Mouse (Mus musculus): ENCODE measurements around the gene Dip2b. TPM values are rescaled to one million over a fixed set of nuclear protein-coding genes. Genes with fewer than 3 reads are reported as not detected.

Gene Dip2b
- polyA plus RNA-seq, 1 experiment from 2014 or later: 20.7 TPM

- Histone ChIP-seq H3K9me3 (ENCODE audit: control insufficient read depth, low read length) (no peaks in the 10 kb centered on the region), H3K27ac (ENCODE audit: low read depth, low read length) (no peak overlapping the region), H3K4me2 (replicated peaks; ENCODE audit: low read depth, low read length) (no peak overlapping the region), H3K9ac (ENCODE audit: low read depth, low read length) (no peak overlapping the region), H3K36me3 (ENCODE audit: control insufficient read depth, insufficient read depth, low read length) (peaks cover 4% of the 10 kb centered on the region; the same call in 1 of the 2 replicates), H3K4me1 (ENCODE audit: control insufficient read depth, insufficient read depth, low read length) (0 out of 2 replicates have a peak, but pooled peaks cover 8% of the 10 kb centered on the region), H3K27me3 (ENCODE audit: control insufficient read depth, insufficient read depth, low read length) (no peaks in the 10 kb centered on the region), H3K4me3 (ENCODE audit: low read length) (no peak overlapping the region)
- whole genome bisulfite sequencing: 58% methylated on average over 5 of the region's 5 CpGs
- no peak for ATAC-seq (ENCODE audit: low FRiP score, low TSS enrichment)
Measured at GRCm38 (mm10) chr15:100123867-100124266, 85.4 kb downstream of the Dip2b start.

GRCm38 (mm10) chr15:100125245-100125644 is 86.8 kb downstream of the Dip2b start:
- Histone ChIP-seq H3K27ac (ENCODE audit: low read depth, low read length) (no peak overlapping the region), H3K4me3 (ENCODE audit: low read length) (no peak overlapping the region), H3K4me2 (replicated peaks; ENCODE audit: low read depth, low read length) (no peak overlapping the region), H3K9me3 (ENCODE audit: control insufficient read depth, low read length) (no peaks in the 10 kb centered on the region), H3K27me3 (ENCODE audit: control insufficient read depth, insufficient read depth, low read length) (no peaks in the 10 kb centered on the region), H3K9ac (ENCODE audit: low read depth, low read length) (no peak overlapping the region), H3K36me3 (ENCODE audit: control insufficient read depth, insufficient read depth, low read length) (peaks cover 4% of the 10 kb centered on the region; the same call in 1 of the 2 replicates), H3K4me1 (ENCODE audit: control insufficient read depth, insufficient read depth, low read length) (0 out of 2 replicates have a peak, but pooled peaks cover 8% of the 10 kb centered on the region)
- no peak for ATAC-seq (ENCODE audit: low FRiP score, low TSS enrichment)
- WGBS: 81% methylated on average over 6 of the region's 6 CpGs

GRCm38 (mm10) chr15:100126456-100127107 is 88.1 kb downstream of the Dip2b start:
- no peaks in the 10 kb centered on the region for H3K27me3 ChIP-seq (ENCODE audit: control insufficient read depth, insufficient read depth, low read length)
- 19% methylated on average over 11 of the region's 11 CpGs for WGBS

GRCm38 (mm10) chr15:100129151-100129790 is 90.8 kb downstream of the Dip2b start:
- no peak overlapping the region for H3K9ac ChIP-seq (ENCODE audit: low read depth, low read length)
- no peak for ATAC-seq (ENCODE audit: low FRiP score, low TSS enrichment)
- WGBS: 61% methylated on average over 7 of the region's 7 CpGs
- H3K4me2 ChIP-seq (replicated peaks; ENCODE audit: low read depth, low read length): no peak overlapping the region
- no peak overlapping the region for H3K4me3 ChIP-seq (ENCODE audit: low read length)
- H3K27me3 ChIP-seq (ENCODE audit: control insufficient read depth, insufficient read depth, low read length): no peaks in the 10 kb centered on the region
- peaks cover 6% of the 10 kb centered on the region; the same call in 1 of the 2 replicates for H3K36me3 ChIP-seq (ENCODE audit: control insufficient read depth, insufficient read depth, low read length)
- no peak overlapping the region for H3K27ac ChIP-seq (ENCODE audit: low read depth, low read length)
- no peaks in the 10 kb centered on the region for H3K9me3 ChIP-seq (ENCODE audit: control insufficient read depth, low read length)
- H3K4me1 ChIP-seq (ENCODE audit: control insufficient read depth, insufficient read depth, low read length): 0 out of 2 replicates have a peak, but pooled peaks cover 2% of the 10 kb centered on the region

More at GRCm38 (mm10) chr15:100126456-100127107, 88.1 kb downstream of the Dip2b start:
- no peak overlapping the region for H3K27ac ChIP-seq (ENCODE audit: low read depth, low read length)
- H3K4me3 ChIP-seq (ENCODE audit: low read length): no peak overlapping the region
- peak; percentile 87 for ATAC-seq (ENCODE audit: low FRiP score, low TSS enrichment)
- no peak overlapping the region for H3K4me2 ChIP-seq (replicated peaks; ENCODE audit: low read depth, low read length)
- no peaks in the 10 kb centered on the region for H3K36me3 ChIP-seq (ENCODE audit: control insufficient read depth, insufficient read depth, low read length)
- no peaks in the 10 kb centered on the region for H3K9me3 ChIP-seq (ENCODE audit: control insufficient read depth, low read length)
- no peak overlapping the region for H3K9ac ChIP-seq (ENCODE audit: low read depth, low read length)
- H3K4me1 ChIP-seq (ENCODE audit: control insufficient read depth, insufficient read depth, low read length): 0 out of 2 replicates have a peak, but pooled peaks cover 5% of the 10 kb centered on the region

GRCm38 (mm10) chr15:100139665-100140064 is 101.2 kb downstream of the Dip2b start:
- no peak overlapping the region for H3K27ac ChIP-seq (ENCODE audit: low read depth, low read length)
- no peak overlapping the region for H3K4me3 ChIP-seq (ENCODE audit: low read length)
- H3K36me3 ChIP-seq (ENCODE audit: control insufficient read depth, insufficient read depth, low read length): peaks cover 2% of the 10 kb centered on the region; the same call in 1 of the 2 replicates
- no peak overlapping the region for H3K9ac ChIP-seq (ENCODE audit: low read depth, low read length)
- H3K4me2 ChIP-seq (replicated peaks; ENCODE audit: low read depth, low read length): no peak overlapping the region
- no peaks in the 10 kb centered on the region for H3K27me3 ChIP-seq (ENCODE audit: control insufficient read depth, insufficient read depth, low read length)
- H3K4me1 ChIP-seq (ENCODE audit: control insufficient read depth, insufficient read depth, low read length): no peaks in the 10 kb centered on the region
- ATAC-seq (ENCODE audit: low FRiP score, low TSS enrichment): no peak
- no peaks in the 10 kb centered on the region for H3K9me3 ChIP-seq (ENCODE audit: control insufficient read depth, low read length)
- whole genome bisulfite sequencing: 88% methylated on average over 5 of the region's 5 CpGs

- Histone ChIP-seq H3K4me2 (replicated peaks; ENCODE audit: low read depth, low read length) (no peak overlapping the region), H3K27ac (ENCODE audit: low read depth, low read length) (no peak overlapping the region), H3K27me3 (ENCODE audit: control insufficient read depth, insufficient read depth, low read length) (no peaks in the 10 kb centered on the region), H3K4me3 (ENCODE audit: low read length) (no peak overlapping the region), H3K9ac (ENCODE audit: low read depth, low read length) (no peak overlapping the region), H3K9me3 (ENCODE audit: control insufficient read depth, low read length) (no peaks in the 10 kb centered on the region), H3K36me3 (ENCODE audit: control insufficient read depth, insufficient read depth, low read length) (peaks cover 2% of the 10 kb centered on the region; the same call in 1 of the 2 replicates), H3K4me1 (ENCODE audit: control insufficient read depth, insufficient read depth, low read length) (peaks cover 5% of the 10 kb centered on the region)
- no peak for ATAC-seq (ENCODE audit: low FRiP score, low TSS enrichment)
- WGBS: 68% methylated on average over 4 of the region's 4 CpGs
Measured at GRCm38 (mm10) chr15:100140428-100140827, 102.0 kb downstream of the Dip2b start.

- Histone ChIP-seq H3K27me3 (ENCODE audit: control insufficient read depth, insufficient read depth, low read length) (no peaks in the 10 kb centered on the region), H3K4me1 (ENCODE audit: control insufficient read depth, insufficient read depth, low read length) (peaks cover 5% of the 10 kb centered on the region), H3K27ac (ENCODE audit: low read depth, low read length) (no peak overlapping the region), H3K4me2 (replicated peaks; ENCODE audit: low read depth, low read length) (no peak overlapping the region), H3K4me3 (ENCODE audit: low read length) (no peak overlapping the region), H3K9me3 (ENCODE audit: control insufficient read depth, low read length) (no peaks in the 10 kb centered on the region), H3K36me3 (ENCODE audit: control insufficient read depth, insufficient read depth, low read length) (peaks cover 2% of the 10 kb centered on the region; the same call in 1 of the 2 replicates), H3K9ac (ENCODE audit: low read depth, low read length) (no peak overlapping the region)
- no peak for ATAC-seq (ENCODE audit: low FRiP score, low TSS enrichment)
- WGBS: 83% methylated on average over 11 of the region's 11 CpGs
Measured at GRCm38 (mm10) chr15:100143091-100143801, 104.8 kb downstream of the Dip2b start.

GRCm38 (mm10) chr15:100144854-100145824 is 106.7 kb downstream of the Dip2b start:
- 0 out of 2 replicates have a peak overlapping the region, but pooled peaks have one; percentile 28 for H3K9ac ChIP-seq (ENCODE audit: low read depth, low read length)
- no peak overlapping the region for H3K4me2 ChIP-seq (replicated peaks; ENCODE audit: low read depth, low read length)
- H3K4me1 ChIP-seq (ENCODE audit: control insufficient read depth, insufficient read depth, low read length): peaks cover 5% of the 10 kb centered on the region
- no peaks in the 10 kb centered on the region for H3K27me3 ChIP-seq (ENCODE audit: control insufficient read depth, insufficient read depth, low read length)
- ATAC-seq (ENCODE audit: low FRiP score, low TSS enrichment): peak; percentile 36
- no peaks in the 10 kb centered on the region for H3K9me3 ChIP-seq (ENCODE audit: control insufficient read depth, low read length)
- H3K27ac ChIP-seq (ENCODE audit: low read depth, low read length): no peak overlapping the region
- 41% methylated on average over 15 of the region's 15 CpGs for WGBS
- H3K36me3 ChIP-seq (ENCODE audit: control insufficient read depth, insufficient read depth, low read length): peaks cover 2% of the 10 kb centered on the region; the same call in 1 of the 2 replicates
- H3K4me3 ChIP-seq (ENCODE audit: low read length): no peak overlapping the region
